Mouse (Mus musculus): ENCODE measurements around the gene Zfp146. TPM values are rescaled to one million over a fixed set of nuclear protein-coding genes. Genes with fewer than 3 reads are reported as not detected.
"Not testable (repeated sequence)": the region's sequence is repeated elsewhere in the genome, so short reads cannot be mapped to it uniquely, and the experiment has no call there.

Zfp146 gene
- total RNA-seq (2021): 10 to 100 TPM; 39.0 to 42.5 TPM

DNA sequence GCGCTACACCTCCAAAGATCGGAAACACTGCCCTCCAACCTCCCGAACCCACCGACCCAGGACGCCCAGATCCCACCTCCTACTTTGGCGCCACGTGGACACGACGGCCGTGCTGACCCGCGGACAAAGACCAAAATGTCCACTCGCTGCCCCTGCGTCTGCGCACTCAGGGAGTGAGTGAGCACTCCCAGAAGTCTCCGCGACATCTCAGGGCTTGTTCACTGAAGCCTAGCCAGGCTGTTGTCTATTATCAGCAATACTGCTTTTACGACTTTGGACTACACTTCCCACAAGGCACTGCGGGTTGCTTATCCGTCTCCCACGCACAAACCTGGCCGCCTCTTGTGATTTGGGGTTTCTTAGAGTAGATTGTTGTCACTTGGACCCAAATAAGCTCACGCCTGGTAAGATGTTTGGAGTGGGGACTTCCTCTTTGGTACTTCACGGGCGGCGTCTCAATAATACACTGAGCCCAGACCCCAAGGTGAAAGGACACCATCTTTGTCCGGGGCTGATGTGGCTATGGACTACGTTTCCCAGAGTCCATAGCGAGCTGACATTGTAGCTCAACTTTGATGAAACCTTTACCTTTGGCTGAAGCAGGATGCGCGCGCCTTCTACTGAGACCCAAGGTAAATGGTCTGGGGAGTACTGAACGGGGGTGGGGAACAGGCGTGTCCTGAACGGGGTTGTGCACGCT is at the start of gene Zfp146:
Zfp146 (minus strand) TSS at position 168 of the 700 bp plus-strand sequence.
- intact Hi-C loops (cut with DNase I): loop anchor here (5.0 to 10.0 kb wide), 2 partner anchors 72 to 385 kb away; partner anchors contain the start of gene Zfp30

GRCm38 (mm10) chr7:30217277-30217676 is 47.7 kb upstream of the Zfp146 start:
- no peak for DNase-seq
- intact Hi-C loops (cut with DNase I): loop anchor here (5.0 kb wide), 2 partner anchors 35 to 205 kb away; partner anchors contain the start of gene Cox7a1

More for the DNA sequence above, at the start of gene Zfp146:
- peak; percentile 97 for DNase-seq

DNA sequence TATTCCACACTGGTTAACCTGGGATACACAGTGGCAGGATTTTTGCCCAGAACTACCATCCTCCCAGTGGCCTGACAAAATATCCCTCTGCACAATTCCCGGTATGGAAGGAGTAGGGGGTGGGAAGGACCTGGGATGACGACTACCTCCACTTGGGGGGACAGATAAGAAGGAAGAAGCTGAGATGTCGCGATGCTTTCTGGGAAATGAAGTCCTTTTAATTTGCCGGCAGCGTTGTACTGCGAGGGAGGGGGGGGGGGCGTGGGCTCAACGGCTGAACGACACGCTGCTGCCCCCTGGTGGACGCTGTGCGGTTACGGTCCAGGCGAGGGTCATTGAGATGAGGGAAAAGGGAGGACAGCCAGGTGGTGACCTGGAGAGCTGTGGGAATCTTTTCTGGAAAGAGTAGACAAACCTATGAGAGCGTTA is 47.2 kb upstream of the Zfp146 start:
- DNase-seq: peak; percentile 70 to 87
- intact Hi-C loops (cut with DNase I): loop anchor here (5.0 kb wide), 2 partner anchors 34 to 204 kb away; partner anchors contain the start of gene Cox7a1

- DNase-seq: no peak
- intact Hi-C loops (cut with DNase I): loop anchor here (5.0 kb wide), 2 partner anchors 34 to 204 kb away; partner anchors contain the start of gene Cox7a1
Observed at GRCm38 (mm10) chr7:30215875-30216274, 46.3 kb upstream of the Zfp146 start.

GRCm38 (mm10) chr7:30213881-30214280 is 44.3 kb upstream of the Zfp146 start:
- DNase-seq: no peak

GRCm38 (mm10) chr7:30211025-30211424 is 41.5 kb upstream of the Zfp146 start:
- intact Hi-C loops (cut with DNase I): no loop called here
- DNase-seq: no peak

More at GRCm38 (mm10) chr7:30213881-30214280, 44.3 kb upstream of the Zfp146 start:
- intact Hi-C loops (cut with DNase I): no loop called here

GRCm38 (mm10) chr7:30206364-30206763 is 36.8 kb upstream of the Zfp146 start:
- DNase-seq: not testable (repeated sequence)
- intact Hi-C loops (cut with DNase I): loop anchor here (5.0 kb wide), 1 partner anchor 179 kb away; no protein-coding TSS in a partner anchor

DNA sequence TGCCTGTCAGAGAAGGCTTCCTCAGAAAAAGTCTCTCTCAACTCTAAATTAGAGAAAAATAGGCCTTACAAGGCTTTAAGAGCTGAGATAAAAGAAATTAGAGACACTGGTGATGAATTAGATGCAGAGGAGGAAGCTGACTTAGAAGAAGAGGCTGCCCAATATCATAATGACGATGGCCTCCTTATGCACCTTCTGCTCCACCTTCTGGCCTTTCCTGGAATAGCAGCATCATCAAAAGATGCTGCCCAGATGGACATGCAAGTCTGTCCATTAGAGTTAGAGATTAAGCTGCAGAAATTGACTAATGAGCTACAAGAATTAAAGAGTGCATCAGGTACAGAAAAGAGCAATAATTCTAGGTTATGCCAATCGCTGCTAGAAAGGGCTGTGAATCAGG is 35.8 kb upstream of the Zfp146 start:
- intact Hi-C loops (cut with DNase I): loop anchor here (1.0 to 5.0 kb wide), 2 partner anchors 24 to 178 kb away; no protein-coding TSS in a partner anchor
- peak; percentile 78 to 86 for DNase-seq

GRCm38 (mm10) chr7:30204380-30204779 is 34.8 kb upstream of the Zfp146 start:
- intact Hi-C loops (cut with DNase I): no loop called here
- no peak for DNase-seq

DNA sequence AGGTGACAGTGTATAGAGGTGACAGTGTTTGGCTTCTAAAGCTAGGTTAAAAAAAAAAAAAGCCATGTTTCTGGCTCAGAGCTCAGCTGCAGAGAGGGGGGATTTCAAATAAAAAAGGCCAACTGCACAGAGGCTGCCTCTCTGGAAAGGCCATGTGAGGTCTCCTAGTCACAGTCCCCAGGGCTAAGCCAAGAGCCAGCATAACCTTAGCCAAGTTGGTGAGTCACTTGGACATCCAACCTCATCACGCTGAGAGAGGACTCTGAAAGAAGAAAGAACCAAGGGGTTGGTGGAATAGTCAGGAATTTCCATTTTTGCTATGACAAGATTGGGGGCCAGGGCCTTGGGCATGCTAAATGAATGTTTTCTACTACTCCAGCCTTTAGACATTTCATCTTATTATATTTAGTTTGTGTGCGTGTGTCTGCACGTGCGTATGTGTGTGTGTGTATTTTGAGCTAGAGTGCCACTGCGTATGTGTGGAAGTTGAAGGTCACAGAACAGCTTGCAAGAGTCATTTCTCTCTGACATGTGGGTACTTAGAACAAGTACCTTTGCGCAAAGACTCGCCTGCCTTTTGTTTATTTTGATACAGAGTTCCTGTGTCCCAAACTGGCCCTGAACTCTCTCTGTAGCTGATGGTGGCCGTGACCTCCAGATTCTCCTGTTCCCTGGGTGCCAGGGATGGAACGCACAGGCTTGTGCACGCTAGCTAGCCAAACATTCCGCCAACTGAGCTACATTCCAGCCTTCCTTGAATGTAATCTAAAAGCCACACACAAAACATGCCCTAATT is 33.5 kb upstream of the Zfp146 start:
- DNase-seq: peak; percentile 84
- intact Hi-C loops (cut with DNase I): no loop called here

- intact Hi-C loops (cut with DNase I); DNase-seq: not testable (repeated sequence)
Observed at GRCm38 (mm10) chr7:30200661-30201060, 31.1 kb upstream of the Zfp146 start.

GRCm38 (mm10) chr7:30200200-30200599 is 30.6 kb upstream of the Zfp146 start:
- intact Hi-C loops (cut with DNase I): no loop called here
- DNase-seq: no peak

DNA sequence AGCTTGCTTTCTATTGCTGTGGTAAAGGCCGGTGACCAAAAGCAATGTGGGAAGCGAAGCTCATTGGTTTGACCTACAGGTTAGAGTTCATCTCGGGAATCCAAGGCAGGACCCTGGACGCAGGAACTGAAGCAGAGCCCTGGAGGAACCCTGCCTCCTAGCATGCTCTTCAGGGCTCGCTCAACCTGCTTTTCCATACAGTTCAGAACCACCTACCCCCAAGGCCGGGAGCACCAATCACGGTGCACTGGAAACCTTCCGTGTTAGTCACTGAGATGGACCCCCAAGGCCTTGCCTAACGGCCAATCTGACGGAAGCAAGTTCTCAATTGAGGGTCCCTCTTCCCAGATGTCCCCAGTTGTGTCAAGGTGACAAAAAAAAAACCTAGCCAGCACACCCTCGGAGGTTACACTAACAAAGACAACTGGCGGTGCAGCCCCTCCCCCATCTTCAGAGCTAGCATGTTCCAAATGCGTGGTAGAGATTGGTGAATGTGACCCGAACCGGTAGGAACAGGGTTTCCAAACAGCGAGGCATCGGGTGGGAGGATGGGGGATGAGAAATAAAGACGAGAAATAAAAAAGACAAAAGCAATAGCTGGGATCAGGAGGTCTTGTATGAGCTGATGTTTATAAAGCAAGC is 30.1 kb upstream of the Zfp146 start:
- intact Hi-C loops (cut with DNase I): no loop called here
- DNase-seq: no peak

DNA sequence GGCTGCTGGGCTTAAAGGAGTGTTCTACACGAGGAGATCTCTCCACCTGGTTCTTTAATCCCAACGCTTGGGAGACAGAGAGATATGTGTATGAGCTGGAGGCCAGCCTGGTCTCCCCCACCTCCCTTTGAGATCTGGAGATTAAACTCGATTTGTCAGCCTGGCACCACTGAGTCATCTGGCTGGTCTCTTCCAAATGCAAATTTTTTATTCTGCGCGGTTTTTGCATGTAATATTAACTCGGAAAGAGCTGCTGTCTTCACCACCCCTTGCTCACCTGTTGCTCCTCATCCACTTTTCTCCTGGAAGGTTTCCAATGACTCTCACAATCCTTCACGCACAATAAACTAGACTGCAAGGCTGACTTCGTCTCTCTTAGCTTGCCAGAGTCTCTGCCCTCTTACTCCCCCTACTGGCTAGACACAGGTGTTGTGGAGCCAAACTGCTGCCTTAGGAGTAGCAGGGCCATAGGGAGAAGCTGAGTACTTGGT is 29.0 kb upstream of the Zfp146 start, which contains the start of gene Capns1:
Capns1 (minus strand) TSS at position 331 of the 491 bp plus-strand sequence.
- intact Hi-C loops (cut with DNase I): no loop called here
- peak; percentile 78 for DNase-seq

DNA sequence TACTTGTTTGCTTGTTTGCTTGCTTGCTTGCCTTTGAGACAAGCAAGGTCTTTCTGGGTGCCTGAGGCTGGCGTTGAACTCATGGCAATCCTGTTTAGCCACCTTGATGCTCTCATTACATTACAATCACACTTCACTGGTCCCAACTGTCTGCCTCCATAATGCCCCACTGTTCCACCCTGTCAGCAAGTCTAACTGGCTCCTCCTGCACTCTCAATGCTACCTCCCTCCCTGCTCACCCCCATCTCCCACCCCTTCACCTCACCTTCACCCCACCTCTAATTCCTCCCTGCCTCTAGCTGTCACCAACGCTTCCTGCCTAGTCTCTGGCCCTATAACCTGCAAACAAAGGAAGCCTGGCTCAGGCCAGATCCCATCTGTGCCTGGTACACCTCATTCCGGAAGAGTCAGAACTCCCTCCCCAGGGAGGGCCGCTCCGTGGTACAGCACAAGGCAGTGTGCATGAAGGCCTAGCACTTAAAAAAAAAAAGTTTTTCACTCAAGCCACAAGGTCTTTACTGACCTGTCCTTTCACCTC is 28.1 kb upstream of the Zfp146 start:
- intact Hi-C loops (cut with DNase I): no loop called here
- no peak for DNase-seq

DNA sequence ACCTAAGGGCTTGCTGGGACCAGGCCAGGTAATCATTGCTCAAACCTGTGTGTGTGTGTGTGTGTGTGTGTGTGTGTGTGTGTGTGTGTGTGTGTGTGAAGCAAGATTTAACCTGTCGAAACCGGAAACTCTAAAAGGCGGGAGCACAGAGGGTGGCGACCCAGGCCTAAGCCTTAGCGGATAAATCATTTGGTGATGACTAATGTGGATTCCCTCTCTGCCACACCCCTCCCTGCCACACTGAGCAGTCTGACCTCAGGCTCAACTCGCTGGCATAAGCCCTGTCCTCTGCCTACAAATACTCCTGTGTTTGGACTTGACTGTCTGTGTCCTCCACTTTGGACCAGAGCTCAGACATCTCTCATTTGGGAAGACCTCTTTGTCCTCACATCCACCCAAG is 26.6 kb upstream of the Zfp146 start:
- intact Hi-C loops (cut with DNase I): no loop called here
- DNase-seq: no peak

DNA sequence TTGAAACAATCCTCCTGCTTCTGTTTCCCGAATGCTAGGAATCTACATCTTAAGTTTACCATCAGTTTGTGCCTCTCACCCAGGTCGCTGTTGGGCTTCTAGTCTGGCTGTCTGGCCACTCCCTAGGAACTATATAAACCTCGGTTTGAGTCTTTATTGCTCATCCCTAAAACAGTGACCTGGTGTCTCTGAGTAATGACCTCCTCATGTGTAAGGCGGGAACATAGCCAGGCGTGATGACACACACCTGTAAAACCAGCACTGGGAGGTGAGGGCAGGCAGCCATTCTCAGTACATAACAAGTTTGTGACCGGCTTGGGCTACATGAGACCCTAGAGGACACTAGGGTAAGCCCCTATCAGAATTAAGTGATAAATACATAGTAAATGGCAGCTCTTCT is 25.9 kb upstream of the Zfp146 start:
- no peak for DNase-seq
- intact Hi-C loops (cut with DNase I): no loop called here

DNA sequence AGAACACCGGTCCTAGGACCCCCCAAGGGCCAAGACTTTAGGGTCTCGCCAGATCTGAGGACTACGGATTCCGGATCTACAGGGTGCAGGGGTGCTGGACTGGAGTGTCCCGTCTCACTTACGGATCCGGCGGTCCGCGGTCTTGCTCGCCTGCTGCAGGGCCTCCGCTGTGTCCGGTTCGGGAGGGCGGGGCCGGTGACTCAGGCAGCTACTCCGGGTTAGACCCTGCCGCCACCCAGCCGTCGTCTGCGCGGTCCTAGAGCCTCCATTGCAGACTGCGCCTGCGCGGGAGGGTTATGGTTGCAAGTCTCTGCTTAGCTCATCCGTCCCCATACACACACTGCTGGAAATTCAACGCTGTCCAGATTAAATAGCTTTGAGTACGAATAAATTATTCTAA is 25.3 kb upstream of the Zfp146 start:
- intact Hi-C loops (cut with DNase I): no loop called here

DNA sequence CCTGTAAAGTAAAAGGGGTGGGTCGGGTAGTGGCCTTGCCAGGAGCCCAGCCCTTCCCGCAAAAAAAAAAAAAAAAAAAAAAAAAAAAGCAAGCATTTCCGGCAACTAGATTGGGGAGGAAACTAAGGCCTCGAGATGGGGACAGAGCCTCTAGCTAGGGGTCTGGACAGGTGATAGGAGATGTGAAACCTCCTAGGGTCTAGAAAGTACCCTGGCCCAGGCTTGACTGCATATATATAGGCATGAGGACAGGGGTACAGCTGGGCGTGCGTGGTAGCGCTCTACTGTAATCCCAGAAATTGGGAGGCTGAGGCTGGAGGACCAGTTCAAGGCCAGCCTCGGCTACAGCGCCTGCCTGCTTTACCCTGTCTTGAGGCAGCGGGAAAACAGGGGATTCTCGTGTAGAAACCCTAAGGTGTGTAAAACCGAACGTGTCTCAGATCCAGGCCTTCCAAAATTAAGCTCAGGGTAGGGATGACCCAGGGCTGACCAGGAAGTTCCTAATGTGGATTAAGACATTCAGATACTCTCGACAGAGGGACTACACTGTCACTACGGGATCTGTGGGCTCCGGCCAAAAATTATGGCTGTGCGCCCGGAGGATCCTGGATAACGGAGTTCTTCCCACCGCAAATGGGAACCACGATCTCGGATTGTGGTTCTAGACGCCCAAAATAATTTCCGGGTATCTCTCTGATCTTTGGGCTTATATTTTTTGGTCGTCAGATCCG is 24.7 kb upstream of the Zfp146 start:
- peak; percentile 70 to 79 for DNase-seq
- intact Hi-C loops (cut with DNase I): no loop called here

More for the DNA sequence above, 25.3 kb upstream of the Zfp146 start:
- peak; percentile 97 for DNase-seq
